In genomic region chr11:77423175-77423859, GRCm38 (mm10) we compare ENCODE assay signal across 10 mouse cellular contexts. TPM values are rescaled to one million over a fixed set of nuclear protein-coding genes. Genes with fewer than 3 reads are reported as not detected.
DNase-seq lines count a peak whose midpoint lies in the region; ATAC-seq and TF ChIP-seq lines count a peak whose summit lies in the region.
"Had no signal": no experiment of that assay in that cellular context is flagged by ENCODE, and none has a peak within 500 bp of the region (broad histone marks: within the 10 kb centered on the region; RNA-seq: fewer than 3 reads in every experiment).

No protein-coding gene starts in this region.

- H3K4me3 ChIP-seq in megakaryocyte, embryonic 14.5 days (replicated peaks) = peak overlapping the region; percentile 73
- no peak overlapping the region for H3K4me3 ChIP-seq in stomach, postnatal 0 days (ENCODE audit: low read depth, low read length)
- H3K4me3 ChIP-seq: limb, embryonic 12.5 days had no signal

- no peak for TF ChIP-seq CTCF in stomach, postnatal 0 days (IDR thresholded peaks at IDR 0.05; ENCODE audit: low read depth)

- no peak overlapping the region for H3K27ac ChIP-seq in stomach, postnatal 0 days (replicated peaks)
- H3K27ac ChIP-seq: limb, embryonic 12.5 days had no signal

- H3K36me3 ChIP-seq in megakaryocyte, embryonic 14.5 days (replicated peaks; ENCODE audit: low read length) = peaks cover 78% of the 10 kb centered on the region
- no peaks in the 10 kb centered on the region for H3K36me3 ChIP-seq in stomach, postnatal 0 days (ENCODE audit: control insufficient read depth, insufficient read depth, low read length)

- no peaks in the 10 kb centered on the region for H3K9me3 ChIP-seq in megakaryocyte, embryonic 14.5 days
- H3K9me3 ChIP-seq in stomach, postnatal 0 days (ENCODE audit: control insufficient read depth, low read length) = no peaks in the 10 kb centered on the region
- H3K9me3 ChIP-seq: limb, embryonic 12.5 days had no signal

- peak; percentile 18 for DNase-seq in heart, postnatal 25 days (ENCODE audit: low spot score)
- DNase-seq in stomach, postnatal 0 days (ENCODE audit: low spot score) = peak; percentile 24
- no peak for DNase-seq in right cerebral cortex, adult 18-20 months
- no peak for DNase-seq in natural killer cell, adult 2 months (ENCODE audit: low spot score in 2 of 2)
- DNase-seq: thymus, postnatal 36 days had no signal

- H3K4me2 ChIP-seq in stomach, postnatal 0 days (replicated peaks; ENCODE audit: low read depth) = no peak overlapping the region
- H3K4me2 ChIP-seq: limb, embryonic 12.5 days had no signal

- peaks cover 24% of the 10 kb centered on the region for H3K4me1 ChIP-seq in megakaryocyte, embryonic 14.5 days
- H3K4me1 ChIP-seq in stomach, postnatal 0 days (replicated peaks; ENCODE audit: control insufficient read depth, insufficient read depth) = no peaks in the 10 kb centered on the region
- H3K4me1 ChIP-seq: limb, embryonic 12.5 days had no signal

- no peak overlapping the region for H3K9ac ChIP-seq in stomach, postnatal 0 days (ENCODE audit: low read length)
- H3K9ac ChIP-seq: limb, embryonic 12.5 days had no signal

- ATAC-seq in megakaryocyte, adult 5-6 weeks (ENCODE audit: poor library complexity, severe bottlenecking) = no peak
- peak; percentile 99 for ATAC-seq in erythroblast, adult 5-6 weeks (replicated peaks; ENCODE audit: low FRiP score, poor library complexity, severe bottlenecking)
- peak; percentile 32; the same call in 1 of the 2 replicates for ATAC-seq in stomach, postnatal 0 days (ENCODE audit: low FRiP score, low TSS enrichment)
- ATAC-seq: inflammation-experienced regulatory T-cells, adult 6 months had no signal

- no peaks in the 10 kb centered on the region for H3K27me3 ChIP-seq in megakaryocyte, embryonic 14.5 days (replicated peaks)
- H3K27me3 ChIP-seq in stomach, postnatal 0 days (ENCODE audit: control insufficient read depth, insufficient read depth, low read length) = no peaks in the 10 kb centered on the region
- H3K27me3 ChIP-seq: limb, embryonic 12.5 days had no signal

- 66% methylated on average over 4 of the region's 4 CpGs for WGBS in stomach, postnatal 0 days

- no peak for TF ChIP-seq EP300 in stomach, postnatal 0 days (optimal IDR thresholded peaks at IDR 0.05)

- intact Hi-C loops in heart, postnatal 25 days (cut with DNase I) = loop anchor here (5.0 kb wide), 1 partner anchor 41 kb away; no protein-coding TSS in a partner anchor

RNA-seq across cellular contexts. Expression of gene Coro6, which starts 38.9 kb away (rescaled TPM):
- 0.38 TPM in 1 of 2 replicates, not detected in the other for polyA plus RNA-seq in megakaryocyte, embryonic 14.5 days (2012; ENCODE audit: insufficient read depth, low replicate concordance)
- 0.09 and 0.21 TPM in 2 replicates for total RNA-seq in megakaryocyte, adult 5-6 weeks (2015)
- not detected in 2 replicates for total RNA-seq in megakaryocyte, adult 5-6 weeks (2017)
- total RNA-seq in erythroblast, adult 5-6 weeks (2015; ENCODE audit: low replicate concordance) = not detected in 2 replicates
- total RNA-seq in erythroblast, adult 5-6 weeks (2017; ENCODE audit: low replicate concordance) = not detected in 2 replicates
- total RNA-seq in heart, postnatal 25 days (2021) = 100 to 1,000 TPM; 203 to 217 TPM
- polyA plus RNA-seq in stomach, postnatal 0 days (2015; fragmentation: Nextera tagmentation; extraction: Ambion mirVana) = 0.11 and 0.22 TPM in 2 replicates
- polyA plus RNA-seq: inflammation-experienced regulatory T-cells, adult 6 months had no signal

Comparison
In these comparisons a context has a peak if more than half of its experiments do, and no peak if none do; other contexts are left out.
1. DNase-seq: peak in heart, postnatal 25 days (single experiment) and stomach, postnatal 0 days (single experiment); none in right cerebral cortex, adult 18-20 months (single experiment) and natural killer cell, adult 2 months (0 of 2).
2. RNA of gene Coro6, which starts 38.9 kb away (total RNA-seq): 203 to 217 TPM in heart, postnatal 25 days; 0.09 to 0.21 TPM in megakaryocyte, adult 5-6 weeks and not detected in erythroblast, adult 5-6 weeks; every median in the first group is over 100 times any median in the second.